In the genomic region with DNA sequence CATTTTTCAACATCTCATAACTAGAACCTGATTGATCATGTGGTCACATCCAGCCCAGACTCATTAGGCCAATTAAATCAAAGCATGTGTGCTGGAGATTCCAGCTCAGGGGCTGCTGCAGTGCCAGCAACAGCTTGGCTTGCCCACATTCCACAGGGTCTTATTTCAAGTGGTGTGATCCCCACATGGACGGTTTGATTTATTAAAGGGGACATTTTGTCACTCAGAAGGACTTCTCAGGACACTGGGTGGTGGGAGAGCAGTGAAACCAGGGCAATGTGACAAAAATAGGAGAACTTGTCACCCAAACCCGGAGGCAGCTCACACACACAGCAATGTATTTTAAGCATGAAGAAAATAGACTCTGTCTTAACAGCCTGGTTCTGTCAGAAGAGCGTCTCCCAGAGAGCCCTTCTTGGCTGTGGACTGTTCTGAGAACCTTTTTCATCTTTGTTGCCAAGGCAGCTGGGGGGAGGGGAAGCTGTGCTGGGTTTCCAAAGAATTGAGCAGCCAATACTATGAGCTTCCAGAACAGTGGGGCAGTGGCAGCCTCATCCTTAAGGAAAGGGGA, we compare ENCODE assay signal across 8 mouse cellular contexts.
A peak's percentile ranks its signal among the peaks of the same experiment; 100 is the strongest.
DNase-seq lines count a peak whose midpoint lies in the region; ATAC-seq lines count a peak whose summit lies in the region.

No protein-coding gene starts in this region.

- WGBS in forebrain, embryonic 12.5 days: 16% methylated on average over 3 of the region's 3 CpGs
- WGBS in heart, embryonic 13.5 days: 17% methylated on average over 3 of the region's 3 CpGs
- 8% methylated on average over 3 of the region's 3 CpGs for WGBS in kidney, embryonic 16.5 days
- 11% methylated on average over 3 of the region's 3 CpGs for WGBS in limb, embryonic 12.5 days
- WGBS in neural tube, embryonic 14.5 days: 23% methylated on average over 3 of the region's 3 CpGs

- H3K9ac ChIP-seq in forebrain, embryonic 12.5 days: no peak overlapping the region
- H3K9ac ChIP-seq in heart, embryonic 13.5 days: peak overlapping the region; percentile 37; the same call in 1 of the 2 replicates
- H3K9ac ChIP-seq in kidney, embryonic 16.5 days (replicated peaks; ENCODE audit: low read length): no peak overlapping the region
- H3K9ac ChIP-seq in limb, embryonic 12.5 days (replicated peaks): no peak overlapping the region
- no peak overlapping the region for H3K9ac ChIP-seq in neural tube, embryonic 14.5 days (replicated peaks; ENCODE audit: low read depth, low read length)

- H3K27ac ChIP-seq in forebrain, embryonic 12.5 days: peak overlapping the region; percentile 54
- H3K27ac ChIP-seq in heart, embryonic 13.5 days (replicated peaks): peak overlapping the region; percentile 84
- H3K27ac ChIP-seq in kidney, embryonic 16.5 days (ENCODE audit: low read length): peak overlapping the region; percentile 78
- H3K27ac ChIP-seq in limb, embryonic 12.5 days: peak overlapping the region; percentile 76
- H3K27ac ChIP-seq in neural tube, embryonic 14.5 days (ENCODE audit: low read depth, low read length): no peak overlapping the region; the same call in 1 of the 2 replicates

- no peaks in the 10 kb centered on the region for H3K36me3 ChIP-seq in forebrain, embryonic 12.5 days (replicated peaks)
- no peaks in the 10 kb centered on the region for H3K36me3 ChIP-seq in heart, embryonic 13.5 days
- no peaks in the 10 kb centered on the region for H3K36me3 ChIP-seq in kidney, embryonic 16.5 days (ENCODE audit: insufficient read depth, low read length)
- no peaks in the 10 kb centered on the region for H3K36me3 ChIP-seq in limb, embryonic 12.5 days
- no peaks in the 10 kb centered on the region for H3K36me3 ChIP-seq in neural tube, embryonic 14.5 days (ENCODE audit: control insufficient read depth, insufficient read depth, low read length)

- H3K9me3 ChIP-seq in forebrain, embryonic 12.5 days: no peaks in the 10 kb centered on the region
- H3K9me3 ChIP-seq in heart, embryonic 13.5 days: no peaks in the 10 kb centered on the region
- no peaks in the 10 kb centered on the region for H3K9me3 ChIP-seq in kidney, embryonic 16.5 days (ENCODE audit: low read length)
- no peaks in the 10 kb centered on the region for H3K9me3 ChIP-seq in limb, embryonic 12.5 days
- no peaks in the 10 kb centered on the region for H3K9me3 ChIP-seq in neural tube, embryonic 14.5 days (ENCODE audit: control insufficient read depth, low read length)

- no peaks in the 10 kb centered on the region for H3K27me3 ChIP-seq in forebrain, embryonic 12.5 days
- no peaks in the 10 kb centered on the region for H3K27me3 ChIP-seq in heart, embryonic 13.5 days (replicated peaks)
- H3K27me3 ChIP-seq in kidney, embryonic 16.5 days (ENCODE audit: insufficient read depth, low read length): no peaks in the 10 kb centered on the region
- H3K27me3 ChIP-seq in limb, embryonic 12.5 days: no peaks in the 10 kb centered on the region
- no peaks in the 10 kb centered on the region for H3K27me3 ChIP-seq in neural tube, embryonic 14.5 days (ENCODE audit: control insufficient read depth, insufficient read depth, low read length)

- peak; percentile 88 for ATAC-seq in forebrain, embryonic 12.5 days (ENCODE audit: low FRiP score)
- ATAC-seq in heart, embryonic 13.5 days (ENCODE audit: extremely low read depth, insufficient number of reproducible peaks, low FRiP score, low TSS enrichment): peak; percentile 58; the same call in 1 of the 2 replicates
- ATAC-seq in kidney, embryonic 16.5 days (ENCODE audit: low FRiP score, low TSS enrichment): peak; percentile 67
- peak; percentile 84 for ATAC-seq in limb, embryonic 12.5 days (ENCODE audit: insufficient number of reproducible peaks, insufficient read depth, low FRiP score, low TSS enrichment, low read depth)
- ATAC-seq in neural tube, embryonic 14.5 days (ENCODE audit: low read depth): peak; percentile 84

- H3K4me3 ChIP-seq in forebrain, embryonic 12.5 days (replicated peaks): no peak overlapping the region
- no peak overlapping the region for H3K4me3 ChIP-seq in heart, embryonic 13.5 days
- H3K4me3 ChIP-seq in kidney, embryonic 16.5 days (ENCODE audit: low read length): no peak overlapping the region
- H3K4me3 ChIP-seq in limb, embryonic 12.5 days (replicated peaks): no peak overlapping the region
- no peak overlapping the region for H3K4me3 ChIP-seq in neural tube, embryonic 14.5 days (ENCODE audit: low read depth, low read length)

- no peak overlapping the region for H3K4me2 ChIP-seq in forebrain, embryonic 12.5 days
- peak overlapping the region; percentile 43 for H3K4me2 ChIP-seq in heart, embryonic 13.5 days
- no peak overlapping the region for H3K4me2 ChIP-seq in kidney, embryonic 16.5 days (replicated peaks; ENCODE audit: low read depth, low read length)
- H3K4me2 ChIP-seq in limb, embryonic 12.5 days: 0 out of 2 replicates have a peak overlapping the region, but pooled peaks have one; percentile 9
- H3K4me2 ChIP-seq in neural tube, embryonic 14.5 days (ENCODE audit: low read depth, low read length): no peak overlapping the region

- H3K4me1 ChIP-seq in forebrain, embryonic 12.5 days: peaks cover 14% of the 10 kb centered on the region
- H3K4me1 ChIP-seq in heart, embryonic 13.5 days: peaks cover 29% of the 10 kb centered on the region
- peaks cover 19% of the 10 kb centered on the region for H3K4me1 ChIP-seq in kidney, embryonic 16.5 days (ENCODE audit: insufficient read depth, low read length)
- H3K4me1 ChIP-seq in limb, embryonic 12.5 days (replicated peaks): peaks cover 14% of the 10 kb centered on the region
- H3K4me1 ChIP-seq in neural tube, embryonic 14.5 days (ENCODE audit: control insufficient read depth, insufficient read depth, low read length): 0 out of 2 replicates have a peak, but pooled peaks cover 6% of the 10 kb centered on the region

- peak; percentile 15 to 16 for DNase-seq in cerebellum, adult 18-20 months
- DNase-seq in urinary bladder, postnatal 4 days (ENCODE audit: low spot score in 2 of 2): peak; percentile 43 to 64
- no peak for DNase-seq in thymus, postnatal 36 days

Comparison
In these comparisons a context has a peak if more than half of its experiments do, and no peak if none do; other contexts are left out.
1. DNase-seq: peak in cerebellum, adult 18-20 months (2 of 2) and urinary bladder, postnatal 4 days (2 of 2); none in thymus, postnatal 36 days (0 of 2).
2. H3K4me2 ChIP-seq: peak in heart, embryonic 13.5 days (single experiment) and limb, embryonic 12.5 days (single experiment); none in forebrain, embryonic 12.5 days (single experiment), kidney, embryonic 16.5 days (single experiment) and neural tube, embryonic 14.5 days (single experiment).
3. Peak in every context shown above with its lines, with median percentiles within 50 percentile points of each other: ATAC-seq.